Mouse (Mus musculus) induced T-regulatory cell, adult 2 months (primary cell): Measurements from ENCODE around the gene Zfp69.

Source experiments
- DNase-seq: peaks from one replicate; pipeline ENCODE4 v3.0.0-alpha.2; 2012; ENCODE audit warnings: low read depth

Gene Zfp69

GRCm38 (mm10) chr4:120951428-120951973, at the start of gene Zfp69:
Gene Zfp69, minus strand, starts transcription at chr4:120951699.
- DNase-seq, result peak; percentile 96

- no peak for DNase-seq
These were observed 49.5 kb upstream of the Zfp69 start for GRCm38 (mm10) chr4:121001042-121001441.

GRCm38 (mm10) chr4:120995911-120996310, 44.4 kb upstream of the Zfp69 start:
- DNase-seq, result no peak

- DNase-seq, result no peak
These were observed 41.5 kb upstream of the Zfp69 start for GRCm38 (mm10) chr4:120993025-120993424.

GRCm38 (mm10) chr4:120992284-120992683, 40.8 kb upstream of the Zfp69 start:
- DNase-seq, result no peak

GRCm38 (mm10) chr4:120987319-120987718, 35.8 kb upstream of the Zfp69 start:
- peak; percentile 34 for DNase-seq

- DNase-seq, result peak; percentile 84
These were observed 34.9 kb upstream of the Zfp69 start for GRCm38 (mm10) chr4:120986446-120986845.

- peak; percentile 64 for DNase-seq
These were observed 26.7 kb upstream of the Zfp69 start for GRCm38 (mm10) chr4:120978221-120978620.

GRCm38 (mm10) chr4:120975428-120975734, 23.9 kb upstream of the Zfp69 start:
- no peak for DNase-seq

- peak; percentile 82 for DNase-seq
These were observed 23.4 kb upstream of the Zfp69 start for GRCm38 (mm10) chr4:120974711-120975427.

GRCm38 (mm10) chr4:120971842-120972241, 20.3 kb upstream of the Zfp69 start:
- DNase-seq, result no peak

- peak; percentile 45 for DNase-seq
These were observed 18.1 kb upstream of the Zfp69 start for GRCm38 (mm10) chr4:120969382-120970146.

- DNase-seq, result no peak
These were observed 17.0 kb upstream of the Zfp69 start for GRCm38 (mm10) chr4:120968486-120968885.

GRCm38 (mm10) chr4:120955586-120955985, 4.1 kb upstream of the Zfp69 start:
- DNase-seq, result no peak

GRCm38 (mm10) chr4:120953667-120954066, 2.2 kb upstream of the Zfp69 start:
- DNase-seq, result no peak

- DNase-seq, result peak; percentile 28
These were observed 1.5 kb upstream of the Zfp69 start for GRCm38 (mm10) chr4:120953038-120953437.

- no peak for DNase-seq
These were observed 664 bp upstream of the Zfp69 start for GRCm38 (mm10) chr4:120952163-120952562.

- no peak for DNase-seq
These were observed 604 bp downstream of the Zfp69 start for GRCm38 (mm10) chr4:120950763-120951427.

- DNase-seq, result no peak
These were observed 2.6 kb downstream of the Zfp69 start for GRCm38 (mm10) chr4:120948938-120949337.

GRCm38 (mm10) chr4:120935006-120935405, 16.5 kb downstream of the Zfp69 start:
- DNase-seq, result no peak

GRCm38 (mm10) chr4:120930736-120931135, 20.8 kb downstream of the Zfp69 start:
- DNase-seq, result no peak

- no peak for DNase-seq
These were observed 22.8 kb downstream of the Zfp69 start for GRCm38 (mm10) chr4:120928686-120929085.

- DNase-seq, result peak; percentile 71
These were observed 26.1 kb downstream of the Zfp69 start for GRCm38 (mm10) chr4:120925386-120925785.
